Mouse (Mus musculus): ENCODE data around the gene Cckbr. TPM values are rescaled to one million over a fixed set of nuclear protein-coding genes. Genes with fewer than 3 reads are reported as not detected.

The Cckbr gene
- not detected for polyA plus RNA-seq (2014; fragmentation: Illumina TruSeq; extraction: RNeasy Lipid Tissue Mini Kit (QIAGEN cat#74804); ENCODE audit: low read depth, low replicate concordance)

DNA sequence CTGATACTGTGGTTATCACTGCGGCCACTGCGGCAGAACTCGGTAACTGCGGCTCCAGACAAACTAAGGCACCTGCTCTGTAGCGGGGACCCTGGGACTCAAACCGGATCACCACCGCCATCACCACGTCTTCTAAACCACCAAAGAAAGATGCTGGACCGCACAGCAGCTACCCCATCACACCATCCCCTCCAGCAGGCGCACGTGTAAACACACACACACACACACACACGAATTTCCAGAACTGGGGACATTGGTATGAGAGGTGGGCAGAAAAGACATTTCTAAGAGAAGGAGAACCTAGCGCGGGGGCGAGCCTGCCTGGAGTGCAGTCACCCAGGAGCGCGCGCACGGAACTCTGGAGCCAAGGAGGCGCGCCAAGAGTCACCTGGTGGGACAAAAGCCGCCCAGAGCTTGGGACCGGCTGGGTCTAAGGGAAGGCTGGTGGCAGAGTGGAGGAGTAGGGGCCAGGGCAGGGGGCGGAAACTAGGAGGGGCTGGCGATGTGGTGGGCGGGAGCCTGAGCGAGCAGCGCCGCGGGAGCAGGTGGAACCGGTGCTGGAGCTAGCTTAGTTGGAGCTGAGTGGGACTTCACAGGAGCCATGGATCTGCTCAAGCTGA is at the start of gene Cckbr:
Gene Cckbr, plus strand, starts transcription at position 308 of the 620 bp plus-strand sequence.

GRCm38 (mm10) chr7:105399935-105400624 is 25.5 kb upstream of the Cckbr start, which contains the start of gene Fam160a2:
Gene Fam160a2 (minus strand): TSS chr7:105400054.

DNA sequence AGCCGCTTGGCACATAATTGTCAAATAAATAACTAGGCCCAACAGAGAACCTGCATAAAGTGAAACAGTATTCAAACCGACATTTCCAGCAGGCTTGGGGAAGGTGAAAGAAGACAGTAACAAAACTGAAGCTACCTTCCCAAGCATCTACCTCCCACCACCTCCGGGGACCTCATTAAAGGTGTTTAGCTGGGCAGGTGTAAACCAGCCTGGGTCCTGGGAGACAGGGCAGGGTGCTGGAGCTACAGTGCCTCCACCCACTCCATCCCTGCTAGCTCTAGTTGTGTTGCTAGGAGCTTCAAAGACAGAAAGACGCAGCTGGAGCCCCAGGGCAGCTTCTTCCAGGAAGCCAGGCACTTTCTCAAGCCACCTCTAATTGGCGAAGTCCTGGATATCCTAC is 21.3 kb upstream of the Cckbr start, which contains the start of gene Cnga4:
Gene Cnga4, plus strand, starts transcription at position 301 of the 400 bp plus-strand sequence.

DNA sequence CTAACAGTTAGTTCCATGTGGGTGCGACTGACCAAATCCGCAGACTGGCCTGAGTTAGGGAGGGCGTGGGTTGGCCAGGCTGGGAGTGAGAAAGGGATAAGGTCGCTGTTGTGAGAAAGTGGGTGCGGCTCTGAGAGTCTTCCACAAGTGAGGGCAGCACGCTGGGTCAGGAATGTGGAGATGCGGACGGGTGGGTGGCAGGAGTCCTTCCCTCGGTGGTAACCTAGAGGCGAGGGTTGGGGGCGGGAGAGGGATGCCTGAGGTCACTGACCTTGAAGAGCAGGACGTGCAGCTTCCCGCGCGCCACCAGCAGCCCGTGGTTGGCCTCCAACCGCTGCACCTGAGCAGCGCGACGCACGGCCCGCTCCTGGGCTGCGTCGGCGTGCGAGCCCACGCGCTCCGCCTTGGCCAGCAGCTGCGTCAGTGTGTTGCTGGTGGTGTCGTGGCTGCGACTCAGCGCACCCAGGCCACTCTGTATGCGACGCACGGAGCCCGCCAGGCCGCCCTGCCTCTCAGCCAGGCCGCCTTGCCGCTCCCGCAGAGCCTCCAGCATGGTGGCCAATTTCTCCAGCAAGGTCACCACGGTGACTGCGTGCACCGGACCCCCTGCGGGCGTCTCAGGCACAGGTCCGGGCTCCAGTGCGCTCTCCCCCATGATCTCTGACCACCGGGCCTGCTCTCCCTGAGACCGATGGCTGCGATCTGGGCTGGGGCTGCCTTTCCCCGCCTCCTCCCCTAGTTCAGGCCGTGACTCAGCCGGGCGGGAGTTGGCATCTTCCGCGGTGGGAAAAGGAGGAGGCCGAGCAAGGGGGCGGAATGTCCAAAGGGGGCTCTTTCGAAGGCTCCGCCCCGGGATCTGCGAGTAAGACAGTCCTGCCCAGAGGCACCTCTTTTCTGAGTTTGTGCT is 56.2 kb downstream of the Cckbr start, which contains the start of gene Cavin3:
Gene Cavin3, minus strand, starts transcription at position 796 of the 907 bp plus-strand sequence.

Other genes starting within 250 kb of the Cckbr start
- not detected for gene Olfr685, start 239.7 kb upstream of the Cckbr start, polyA plus RNA-seq (2014; fragmentation: Illumina TruSeq; extraction: RNeasy Lipid Tissue Mini Kit (QIAGEN cat#74804); ENCODE audit: low read depth, low replicate concordance)
- gene Olfr686, start 218.2 kb upstream of the Cckbr start, polyA plus RNA-seq (2014; fragmentation: Illumina TruSeq; extraction: RNeasy Lipid Tissue Mini Kit (QIAGEN cat#74804); ENCODE audit: low read depth, low replicate concordance), result not detected
- not detected for gene Olfr688, start 137.6 kb upstream of the Cckbr start, polyA plus RNA-seq (2014; fragmentation: Illumina TruSeq; extraction: RNeasy Lipid Tissue Mini Kit (QIAGEN cat#74804); ENCODE audit: low read depth, low replicate concordance)
- not detected for gene Olfr689, start 114.6 kb upstream of the Cckbr start, polyA plus RNA-seq (2014; fragmentation: Illumina TruSeq; extraction: RNeasy Lipid Tissue Mini Kit (QIAGEN cat#74804); ENCODE audit: low read depth, low replicate concordance)
- 0.25 TPM for gene Olfr690, start 91.6 kb upstream of the Cckbr start, polyA plus RNA-seq (2014; fragmentation: Illumina TruSeq; extraction: RNeasy Lipid Tissue Mini Kit (QIAGEN cat#74804); ENCODE audit: low read depth, low replicate concordance)
- 0.31 TPM for gene Olfr691, start 83.5 kb upstream of the Cckbr start, polyA plus RNA-seq (2014; fragmentation: Illumina TruSeq; extraction: RNeasy Lipid Tissue Mini Kit (QIAGEN cat#74804); ENCODE audit: low read depth, low replicate concordance)
- gene Olfr692, start 57.5 kb upstream of the Cckbr start, polyA plus RNA-seq (2014; fragmentation: Illumina TruSeq; extraction: RNeasy Lipid Tissue Mini Kit (QIAGEN cat#74804); ENCODE audit: low read depth, low replicate concordance), result not detected
- 3.9 TPM for gene Gm5901, start 50.7 kb upstream of the Cckbr start, polyA plus RNA-seq (2014; fragmentation: Illumina TruSeq; extraction: RNeasy Lipid Tissue Mini Kit (QIAGEN cat#74804); ENCODE audit: low read depth, low replicate concordance)
- 9.2 TPM for gene Fam160a2, start 25.7 kb upstream of the Cckbr start, polyA plus RNA-seq (2014; fragmentation: Illumina TruSeq; extraction: RNeasy Lipid Tissue Mini Kit (QIAGEN cat#74804); ENCODE audit: low read depth, low replicate concordance)
- 1.8 TPM for gene Cnga4, start 21.2 kb upstream of the Cckbr start, polyA plus RNA-seq (2014; fragmentation: Illumina TruSeq; extraction: RNeasy Lipid Tissue Mini Kit (QIAGEN cat#74804); ENCODE audit: low read depth, low replicate concordance)
- gene Cavin3, start 56.6 kb downstream of the Cckbr start, polyA plus RNA-seq (2014; fragmentation: Illumina TruSeq; extraction: RNeasy Lipid Tissue Mini Kit (QIAGEN cat#74804); ENCODE audit: low read depth, low replicate concordance), result 0.69 TPM
- gene Smpd1, start 128.6 kb downstream of the Cckbr start, polyA plus RNA-seq (2014; fragmentation: Illumina TruSeq; extraction: RNeasy Lipid Tissue Mini Kit (QIAGEN cat#74804); ENCODE audit: low read depth, low replicate concordance), result 0.62 TPM
- 0.71 TPM for gene Apbb1, start 155.9 kb downstream of the Cckbr start, polyA plus RNA-seq (2014; fragmentation: Illumina TruSeq; extraction: RNeasy Lipid Tissue Mini Kit (QIAGEN cat#74804); ENCODE audit: low read depth, low replicate concordance)
- gene Hpx, start 174.4 kb downstream of the Cckbr start, polyA plus RNA-seq (2014; fragmentation: Illumina TruSeq; extraction: RNeasy Lipid Tissue Mini Kit (QIAGEN cat#74804); ENCODE audit: low read depth, low replicate concordance), result not detected
- 2.0 TPM for gene Trim3, start 207.8 kb downstream of the Cckbr start, polyA plus RNA-seq (2014; fragmentation: Illumina TruSeq; extraction: RNeasy Lipid Tissue Mini Kit (QIAGEN cat#74804); ENCODE audit: low read depth, low replicate concordance)
- gene Timm10b, start 214.3 kb downstream of the Cckbr start, polyA plus RNA-seq (2014; fragmentation: Illumina TruSeq; extraction: RNeasy Lipid Tissue Mini Kit (QIAGEN cat#74804); ENCODE audit: low read depth, low replicate concordance), result 17.1 TPM
- gene Arfip2, start 214.7 kb downstream of the Cckbr start, polyA plus RNA-seq (2014; fragmentation: Illumina TruSeq; extraction: RNeasy Lipid Tissue Mini Kit (QIAGEN cat#74804); ENCODE audit: low read depth, low replicate concordance), result 3.4 TPM
- gene Gm45799, start 214.8 kb downstream of the Cckbr start, polyA plus RNA-seq (2014; fragmentation: Illumina TruSeq; extraction: RNeasy Lipid Tissue Mini Kit (QIAGEN cat#74804); ENCODE audit: low read depth, low replicate concordance), result not detected
- gene Dnhd1, start 225.1 kb downstream of the Cckbr start, polyA plus RNA-seq (2014; fragmentation: Illumina TruSeq; extraction: RNeasy Lipid Tissue Mini Kit (QIAGEN cat#74804); ENCODE audit: low read depth, low replicate concordance), result 27.6 TPM

Measured in testis, adult 10 weeks (tissue).